Mouse (Mus musculus): ENCODE measurements at regions not wholly inside any gene's neighbourhood (a gene's known extent, or its start where the extent isn't known, plus 50 kb on each side); places are given as distances from the start of the nearest gene placed in this dataset.

GRCm38 (mm10) chr1:195312426-195312825, 135.9 kb upstream of the Cr2 start:
- DNase-seq (ENCODE audit: low read depth, low spot score): no peak

GRCm38 (mm10) chr1:195285076-195285475, 108.6 kb upstream of the Cr2 start:
- no peak for DNase-seq (ENCODE audit: low read depth, low spot score)

GRCm38 (mm10) chr1:195241496-195241895, 65.0 kb upstream of the Cr2 start:
- peak; percentile 100 for DNase-seq (ENCODE audit: low read depth, low spot score)

- peak; percentile 83 for DNase-seq (ENCODE audit: low read depth, low spot score)
Observed at GRCm38 (mm10) chr1:195232658-195233057, 56.1 kb upstream of the Cr2 start.

GRCm38 (mm10) chr1:195227007-195227406, 50.5 kb upstream of the Cr2 start:
- no peak for DNase-seq (ENCODE audit: low read depth, low spot score)
